Mouse (Mus musculus): ENCODE measurements at regions not wholly inside any gene's neighbourhood (a gene's known extent, or its start where the extent isn't known, plus 50 kb on each side); places are given as distances from the start of the nearest gene placed in this dataset.

DNA sequence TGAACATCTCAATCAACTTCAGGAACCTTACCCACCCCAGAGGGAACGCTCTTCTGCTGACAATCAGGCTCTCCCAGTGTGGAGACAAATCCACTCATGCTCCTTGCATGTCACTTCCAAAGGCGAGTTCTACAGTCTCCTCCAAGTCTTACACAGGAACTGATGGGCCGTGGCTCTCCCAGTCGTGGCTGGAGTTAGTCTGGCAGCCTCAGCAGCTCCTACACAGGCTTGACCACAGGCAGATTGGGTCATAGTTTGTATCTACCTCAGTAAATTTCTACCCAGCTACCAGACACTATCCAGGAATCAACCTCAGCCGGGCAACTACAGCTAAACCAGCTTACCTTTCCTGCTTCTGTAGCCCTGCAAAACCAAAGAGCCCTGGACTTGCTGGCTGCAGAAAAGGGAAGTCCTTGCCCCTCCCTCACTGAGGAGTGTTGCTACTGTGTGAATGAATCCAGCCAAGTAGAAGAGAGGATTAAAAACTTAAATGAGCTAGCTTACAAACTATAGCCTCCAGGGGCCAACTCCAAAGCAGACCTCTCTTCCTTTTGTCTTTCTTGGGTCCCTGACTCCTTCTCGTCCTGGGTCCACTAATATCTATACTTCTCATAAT is 978.5 kb downstream of the 4930447A16Rik start:
- no peak overlapping the region for H3K9ac ChIP-seq (ENCODE audit: low read depth, low read length)

DNA sequence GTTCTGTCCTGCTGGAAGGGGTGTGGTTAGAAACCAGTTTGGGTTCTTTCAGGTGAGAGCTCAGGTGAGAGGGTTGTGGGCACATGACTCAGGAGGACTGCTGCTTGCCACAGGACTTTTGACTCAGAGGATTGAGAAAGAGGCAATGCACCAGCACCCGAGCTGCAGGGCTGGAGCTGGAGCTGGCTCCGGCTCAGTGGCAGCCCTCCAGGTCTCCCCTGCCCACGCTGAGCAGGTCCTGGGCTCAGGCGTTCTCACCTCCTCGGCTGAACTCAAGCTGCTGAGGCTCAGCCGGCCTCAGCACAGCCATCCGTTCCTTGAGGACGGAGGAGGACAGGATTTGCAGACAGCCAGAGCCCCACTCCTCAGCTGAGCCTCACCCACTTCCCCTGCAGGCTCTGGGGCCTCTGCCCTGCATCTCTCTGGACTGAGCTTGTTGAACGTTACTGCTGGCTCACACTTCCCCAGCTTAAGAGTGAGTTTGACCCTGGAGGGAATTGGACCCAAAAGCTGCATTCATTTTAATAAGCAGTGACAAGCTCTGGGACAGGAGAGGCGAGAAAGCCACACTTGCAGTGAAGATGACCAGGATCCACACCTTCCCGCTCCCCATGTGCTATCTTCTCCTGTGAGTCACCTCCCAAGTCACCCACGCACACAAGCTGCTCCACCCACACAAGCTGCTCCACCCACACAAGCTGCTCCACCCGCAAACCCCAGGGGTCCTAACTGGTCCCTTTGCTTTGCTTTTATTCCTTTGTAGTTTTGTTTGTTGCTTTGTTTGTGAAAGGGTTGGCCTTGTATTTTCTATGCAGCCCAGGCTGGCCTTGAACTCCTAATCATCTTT is 981.0 kb downstream of the 4930447A16Rik start:
- H3K9ac ChIP-seq (ENCODE audit: low read depth, low read length): peak overlapping the region; percentile 47
- 35% methylated on average over 13 of the region's 13 CpGs for WGBS

More for the DNA sequence above, 978.5 kb downstream of the 4930447A16Rik start:
- no peak overlapping the region for H3K4me3 ChIP-seq (ENCODE audit: low read length)
- H3K4me2 ChIP-seq (ENCODE audit: low read depth, low read length): no peak overlapping the region
- H3K36me3 ChIP-seq (ENCODE audit: control insufficient read depth, insufficient read depth, low read length): no peaks in the 10 kb centered on the region
- no peaks in the 10 kb centered on the region for H3K27me3 ChIP-seq (replicated peaks; ENCODE audit: control insufficient read depth, insufficient read depth, low read length)
- peaks cover 36% of the 10 kb centered on the region for H3K4me1 ChIP-seq (ENCODE audit: control insufficient read depth, insufficient read depth, low read length)
- WGBS: 45% methylated on average over 6 of the region's 6 CpGs
- ATAC-seq: no peak
- no peaks in the 10 kb centered on the region for H3K9me3 ChIP-seq (ENCODE audit: control insufficient read depth, low read length)
- no peak overlapping the region for H3K27ac ChIP-seq (ENCODE audit: low read length)

DNA sequence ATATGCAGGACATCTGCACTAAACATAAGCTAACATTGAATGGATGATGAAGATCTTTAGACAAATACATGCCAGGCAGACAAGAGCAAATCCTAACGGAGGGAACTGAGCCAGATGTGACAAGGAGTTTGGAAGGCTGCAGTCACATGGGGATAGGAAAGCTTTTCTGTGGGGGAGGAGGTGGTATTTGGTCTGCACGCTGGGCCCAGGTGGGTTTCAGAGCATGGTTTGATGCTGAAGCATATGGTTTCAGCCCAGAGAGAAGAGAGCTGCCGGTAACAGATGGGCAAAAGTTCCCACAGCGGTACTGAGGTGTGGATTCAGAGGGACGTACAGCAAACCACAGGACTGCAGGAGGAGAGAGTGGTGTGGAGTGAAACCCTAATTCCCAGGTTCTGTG is 982.1 kb downstream of the 4930447A16Rik start:
- H3K36me3 ChIP-seq (ENCODE audit: control insufficient read depth, insufficient read depth, low read length): no peaks in the 10 kb centered on the region
- peaks cover 36% of the 10 kb centered on the region for H3K4me1 ChIP-seq (ENCODE audit: control insufficient read depth, insufficient read depth, low read length)
- no peak overlapping the region for H3K4me3 ChIP-seq (ENCODE audit: low read length)
- H3K9ac ChIP-seq (ENCODE audit: low read depth, low read length): no peak overlapping the region
- no peak overlapping the region for H3K4me2 ChIP-seq (ENCODE audit: low read depth, low read length)
- 59% methylated on average over 5 of the region's 5 CpGs for WGBS
- H3K9me3 ChIP-seq (ENCODE audit: control insufficient read depth, low read length): no peaks in the 10 kb centered on the region
- no peak overlapping the region for H3K27ac ChIP-seq (ENCODE audit: low read length)
- no peak for ATAC-seq
- no peaks in the 10 kb centered on the region for H3K27me3 ChIP-seq (replicated peaks; ENCODE audit: control insufficient read depth, insufficient read depth, low read length)

More for the DNA sequence above, 981.0 kb downstream of the 4930447A16Rik start:
- Histone ChIP-seq H3K36me3 (ENCODE audit: control insufficient read depth, insufficient read depth, low read length) (no peaks in the 10 kb centered on the region), H3K4me1 (ENCODE audit: control insufficient read depth, insufficient read depth, low read length) (peaks cover 36% of the 10 kb centered on the region), H3K27me3 (replicated peaks; ENCODE audit: control insufficient read depth, insufficient read depth, low read length) (no peaks in the 10 kb centered on the region), H3K27ac (ENCODE audit: low read length) (peak overlapping the region; percentile 43), H3K9me3 (ENCODE audit: control insufficient read depth, low read length) (no peaks in the 10 kb centered on the region), H3K4me3 (ENCODE audit: low read length) (no peak overlapping the region), H3K4me2 (ENCODE audit: low read depth, low read length) (no peak overlapping the region)
- peak; percentile 59 for ATAC-seq

DNA sequence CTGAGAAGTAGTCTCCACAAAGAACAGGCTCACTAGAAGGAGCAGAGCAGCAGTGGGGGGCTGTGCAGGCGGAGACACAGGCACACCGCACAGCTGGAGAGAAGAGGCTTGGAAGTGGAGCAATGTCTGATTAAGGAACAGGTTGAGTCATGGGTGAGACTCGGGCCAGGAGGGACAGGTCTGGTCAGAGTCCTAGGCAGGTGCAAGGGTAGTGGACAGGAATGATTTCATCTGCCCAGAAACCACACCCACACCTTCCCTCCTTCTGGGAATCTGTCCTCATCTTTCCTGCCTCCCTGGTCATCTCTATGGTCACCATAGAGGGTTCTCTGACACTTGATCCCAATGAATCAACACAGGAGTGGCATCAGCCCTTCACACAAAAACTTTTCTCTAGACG is 983.8 kb downstream of the 4930447A16Rik start:
- peaks cover 34% of the 10 kb centered on the region for H3K4me1 ChIP-seq (ENCODE audit: control insufficient read depth, insufficient read depth, low read length)
- H3K4me2 ChIP-seq (ENCODE audit: low read depth, low read length): no peak overlapping the region
- H3K27me3 ChIP-seq (replicated peaks; ENCODE audit: control insufficient read depth, insufficient read depth, low read length): no peaks in the 10 kb centered on the region
- peak; percentile 50 for ATAC-seq
- H3K27ac ChIP-seq (ENCODE audit: low read length): no peak overlapping the region
- H3K4me3 ChIP-seq (ENCODE audit: low read length): no peak overlapping the region
- no peaks in the 10 kb centered on the region for H3K9me3 ChIP-seq (ENCODE audit: control insufficient read depth, low read length)
- H3K36me3 ChIP-seq (ENCODE audit: control insufficient read depth, insufficient read depth, low read length): no peaks in the 10 kb centered on the region
- 65% methylated on average over 4 of the region's 4 CpGs for WGBS
- no peak overlapping the region for H3K9ac ChIP-seq (ENCODE audit: low read depth, low read length)

DNA sequence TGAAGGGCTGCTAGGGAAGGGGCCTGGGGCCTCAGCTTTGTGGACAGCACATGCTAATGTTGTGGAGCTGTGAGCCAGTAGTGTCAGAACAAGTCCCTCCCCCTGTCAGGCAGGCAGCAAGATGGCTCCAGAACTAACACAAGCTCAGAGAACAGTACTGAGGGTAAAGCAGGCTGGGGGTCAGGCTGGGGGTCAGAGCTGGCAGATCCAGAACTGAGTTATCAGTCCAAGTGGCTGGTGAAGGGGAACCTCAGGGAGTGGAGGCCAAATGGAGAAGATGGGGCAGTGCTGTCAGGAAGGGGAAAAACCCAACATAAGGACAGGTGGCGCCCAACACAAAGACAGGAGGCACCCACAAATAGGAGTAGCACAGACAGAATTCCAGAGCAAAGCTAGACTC is 985.1 kb downstream of the 4930447A16Rik start:
- H3K4me3 ChIP-seq (ENCODE audit: low read length): no peak overlapping the region
- ATAC-seq: no peak

DNA sequence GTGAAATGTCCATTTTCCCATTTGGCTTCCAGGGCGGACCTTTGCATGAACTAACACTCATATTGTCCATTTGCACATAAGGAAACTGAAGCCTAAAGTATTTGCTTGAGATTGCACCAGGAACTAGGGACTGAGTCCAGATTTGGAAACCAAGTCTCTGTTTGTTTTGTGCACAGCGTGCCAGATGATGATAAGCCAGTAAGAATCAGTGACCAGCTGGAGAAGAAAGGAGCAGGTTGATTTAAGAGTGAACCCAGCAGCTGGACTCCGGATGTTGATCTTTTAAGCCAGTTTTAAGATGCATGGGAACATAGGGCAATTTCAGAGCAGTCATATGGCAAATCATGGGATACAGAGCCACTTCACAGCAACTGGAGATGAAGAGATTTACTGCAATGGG is 987.1 kb downstream of the 4930447A16Rik start:
- peaks cover 7% of the 10 kb centered on the region; the same call in 1 of the 2 replicates for H3K4me1 ChIP-seq (ENCODE audit: control insufficient read depth, insufficient read depth, low read length)
- WGBS: 67% methylated on average over 3 of the region's 3 CpGs

More for the DNA sequence above, 985.1 kb downstream of the 4930447A16Rik start:
- 85% methylated on average over 1 of the region's 1 CpGs for WGBS
- Histone ChIP-seq H3K4me2 (ENCODE audit: low read depth, low read length) (no peak overlapping the region), H3K27ac (ENCODE audit: low read length) (no peak overlapping the region), H3K9ac (ENCODE audit: low read depth, low read length) (no peak overlapping the region), H3K27me3 (replicated peaks; ENCODE audit: control insufficient read depth, insufficient read depth, low read length) (no peaks in the 10 kb centered on the region), H3K36me3 (ENCODE audit: control insufficient read depth, insufficient read depth, low read length) (no peaks in the 10 kb centered on the region), H3K4me1 (ENCODE audit: control insufficient read depth, insufficient read depth, low read length) (peaks cover 27% of the 10 kb centered on the region), H3K9me3 (ENCODE audit: control insufficient read depth, low read length) (no peaks in the 10 kb centered on the region)

DNA sequence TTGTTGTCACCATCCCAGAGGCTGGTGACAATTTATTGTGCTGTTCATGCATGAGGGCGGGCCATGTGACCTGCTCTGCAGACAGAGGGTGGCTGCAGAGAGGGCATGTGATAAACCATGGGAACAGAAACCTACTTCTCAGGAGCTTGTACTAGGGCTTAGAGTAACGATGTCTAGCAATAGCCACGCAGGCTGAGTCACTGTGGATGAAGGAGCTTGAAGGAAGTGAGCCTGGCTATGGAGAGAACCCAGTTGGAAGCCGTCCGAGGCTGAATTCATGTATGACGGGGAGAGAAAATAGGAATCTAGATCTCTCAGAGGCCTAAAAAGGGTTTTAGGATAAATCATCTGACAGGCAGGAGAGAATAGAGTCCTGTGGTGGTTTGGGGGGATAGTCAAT is 988.0 kb downstream of the 4930447A16Rik start:
- Histone ChIP-seq H3K36me3 (ENCODE audit: control insufficient read depth, insufficient read depth, low read length) (no peaks in the 10 kb centered on the region), H3K4me2 (ENCODE audit: low read depth, low read length) (no peak overlapping the region), H3K4me3 (ENCODE audit: low read length) (no peak overlapping the region), H3K27ac (ENCODE audit: low read length) (no peak overlapping the region), H3K27me3 (replicated peaks; ENCODE audit: control insufficient read depth, insufficient read depth, low read length) (no peaks in the 10 kb centered on the region), H3K9me3 (ENCODE audit: control insufficient read depth, low read length) (no peaks in the 10 kb centered on the region), H3K9ac (ENCODE audit: low read depth, low read length) (no peak overlapping the region), H3K4me1 (ENCODE audit: control insufficient read depth, insufficient read depth, low read length) (peaks cover 6% of the 10 kb centered on the region; the same call in 1 of the 2 replicates)
- no peak for ATAC-seq
- 94% methylated on average over 6 of the region's 6 CpGs for WGBS

More for the DNA sequence above, 987.1 kb downstream of the 4930447A16Rik start:
- Histone ChIP-seq H3K4me3 (ENCODE audit: low read length) (no peak overlapping the region), H3K27ac (ENCODE audit: low read length) (no peak overlapping the region), H3K36me3 (ENCODE audit: control insufficient read depth, insufficient read depth, low read length) (no peaks in the 10 kb centered on the region), H3K9ac (ENCODE audit: low read depth, low read length) (no peak overlapping the region), H3K9me3 (ENCODE audit: control insufficient read depth, low read length) (no peaks in the 10 kb centered on the region), H3K4me2 (ENCODE audit: low read depth, low read length) (no peak overlapping the region), H3K27me3 (replicated peaks; ENCODE audit: control insufficient read depth, insufficient read depth, low read length) (no peaks in the 10 kb centered on the region)
- no peak for ATAC-seq

DNA sequence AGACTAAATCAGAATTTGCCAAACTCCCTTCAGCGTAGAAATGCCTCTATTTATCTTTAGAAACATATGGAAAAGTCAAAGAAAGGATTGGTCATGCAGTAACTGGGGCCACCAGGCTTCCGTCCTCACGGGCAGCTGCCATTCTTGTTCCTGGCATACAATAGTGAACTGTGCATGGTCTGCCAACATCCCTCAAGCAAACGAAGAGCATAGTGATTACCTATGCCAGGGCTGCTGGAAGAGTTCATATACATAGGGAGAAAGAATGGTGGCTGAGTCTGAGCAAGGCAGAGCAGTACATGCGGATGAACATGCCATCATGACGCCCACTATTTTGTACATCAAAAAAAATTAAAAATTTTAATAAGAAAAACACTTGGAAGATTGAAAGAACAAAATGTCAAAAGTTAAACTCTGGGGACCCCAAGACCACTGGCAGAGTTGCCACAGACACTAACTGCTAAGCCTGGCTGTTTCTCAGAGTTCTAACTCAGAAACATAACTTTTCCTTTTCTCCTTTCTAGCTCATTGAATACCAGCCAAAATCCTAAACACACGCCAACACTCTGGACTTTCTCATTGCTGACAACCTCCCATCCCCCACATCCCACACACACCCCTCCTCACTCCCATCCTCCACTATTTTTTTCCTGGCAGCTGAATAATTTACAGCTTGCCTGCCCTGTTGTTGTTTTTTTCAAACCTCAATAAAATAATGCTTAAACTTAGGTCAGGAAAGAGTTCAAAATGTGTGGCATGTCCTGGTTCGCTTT is 989.1 kb downstream of the 4930447A16Rik start:
- WGBS: 59% methylated on average over 8 of the region's 8 CpGs
- Histone ChIP-seq H3K4me1 (ENCODE audit: control insufficient read depth, insufficient read depth, low read length) (peaks cover 14% of the 10 kb centered on the region), H3K27me3 (replicated peaks; ENCODE audit: control insufficient read depth, insufficient read depth, low read length) (no peaks in the 10 kb centered on the region), H3K4me2 (ENCODE audit: low read depth, low read length) (no peak overlapping the region), H3K9me3 (ENCODE audit: control insufficient read depth, low read length) (no peaks in the 10 kb centered on the region), H3K4me3 (ENCODE audit: low read length) (no peak overlapping the region), H3K36me3 (ENCODE audit: control insufficient read depth, insufficient read depth, low read length) (no peaks in the 10 kb centered on the region), H3K27ac (ENCODE audit: low read length) (peak overlapping the region; percentile 60), H3K9ac (ENCODE audit: low read depth, low read length) (no peak overlapping the region)
- peak; percentile 42; the same call in 1 of the 2 replicates for ATAC-seq

DNA sequence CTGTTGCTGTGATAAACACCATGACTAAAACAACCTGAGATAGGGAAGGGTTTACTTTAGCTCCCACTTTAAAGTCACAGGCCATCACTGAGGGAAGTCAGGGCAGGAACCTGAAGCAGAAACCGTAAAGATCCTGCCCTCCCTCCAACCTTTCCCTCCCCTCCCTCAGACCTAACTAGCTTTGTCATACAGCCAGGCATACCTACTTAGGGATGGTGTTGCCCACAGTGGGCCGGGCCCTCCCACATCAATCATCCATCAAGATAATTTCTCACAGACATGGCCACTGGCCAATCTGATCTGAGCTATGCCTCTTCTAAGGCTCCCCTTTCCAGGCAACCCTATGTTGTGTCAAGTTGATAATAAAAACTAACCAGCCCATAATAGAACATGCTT is 989.7 kb downstream of the 4930447A16Rik start:
- no peaks in the 10 kb centered on the region for H3K36me3 ChIP-seq (ENCODE audit: control insufficient read depth, insufficient read depth, low read length)
- peaks cover 18% of the 10 kb centered on the region for H3K4me1 ChIP-seq (ENCODE audit: control insufficient read depth, insufficient read depth, low read length)
- H3K9me3 ChIP-seq (ENCODE audit: control insufficient read depth, low read length): no peaks in the 10 kb centered on the region
- H3K27me3 ChIP-seq (replicated peaks; ENCODE audit: control insufficient read depth, insufficient read depth, low read length): no peaks in the 10 kb centered on the region
- no peak overlapping the region for H3K9ac ChIP-seq (ENCODE audit: low read depth, low read length)
- no peak overlapping the region for H3K4me3 ChIP-seq (ENCODE audit: low read length)
- 35% methylated on average over 2 of the region's 2 CpGs for WGBS
- H3K4me2 ChIP-seq (ENCODE audit: low read depth, low read length): no peak overlapping the region
- H3K27ac ChIP-seq (ENCODE audit: low read length): peak overlapping the region; percentile 38
- no peak for ATAC-seq

Measured in intestine, embryonic 16.5 days (tissue).